Mouse (Mus musculus): Measurements from ENCODE around the gene Mcemp1.

- no peak for TF ChIP-seq CTCF (IDR thresholded peaks at IDR 0.05; ENCODE audit: control insufficient read depth, insufficient read depth, low read length)
- TF ChIP-seq POLR2A (IDR thresholded peaks at IDR 0.05; ENCODE audit: borderline replicate concordance, control insufficient read depth, low read depth, low read length) = no peak
Observed at GRCm38 (mm10) chr8:3654726-3655508, 10.6 kb upstream of the Mcemp1 start.
